Mouse (Mus musculus) v-Abl transformed pro-B cells (cell line): Measurements from ENCODE around the gene Mansc1.

Source experiments
- in situ Hi-C, 2 experiments: fragments of 400-800 bp; cut with MboI; formaldehyde crosslinking; loops; one replicate each; pipeline ENCODE4 v1.15.1; 2025; ENCODE audit not compliant: unreplicated experiment in 2 of 2

Mansc1 gene

GRCm38 (mm10) chr6:134559635-134560034 is 72.7 kb downstream of the Mansc1 start:
- in situ Hi-C loops: loop anchor here (10.0 to 25.0 kb wide), 2 partner anchors 245 to 1447 kb away; partner anchors contain the start of gene Smim10l1 (in 1 of the 2)
